Mouse (Mus musculus) ES-E14 (cell line): Measurements from ENCODE around the gene Atg5.
"Not testable (repeated sequence)": the region's sequence is repeated elsewhere in the genome, so short reads cannot be mapped to it uniquely, and the experiment has no call there.

ENCODE experiments used
- CHD2 ChIP-seq: IDR thresholded peaks from 2 replicates; pipeline ENCODE4 v1.6.1; 2014; ENCODE audit warnings: mild to moderate bottlenecking, low read depth, low read length, inconsistent platforms
- HCFC1 ChIP-seq: IDR thresholded peaks from 2 replicates; pipeline ENCODE4 v1.6.1; 2012; ENCODE audit warnings: low read length, inconsistent platforms, borderline replicate concordance; ENCODE audit not compliant: insufficient read depth
- MAFK ChIP-seq: IDR thresholded peaks from 2 replicates; pipeline ENCODE4 v1.6.1; 2014; ENCODE audit warnings: mild to moderate bottlenecking, low read depth, low read length, inconsistent platforms; ENCODE audit not compliant: insufficient read depth
- ZC3H11A ChIP-seq: IDR thresholded peaks from 2 replicates; pipeline ENCODE4 v1.6.1; 2012; ENCODE audit warnings: low read depth, mild to moderate bottlenecking, inconsistent platforms, low read length, borderline replicate concordance
- ZNF384 ChIP-seq: IDR thresholded peaks from 2 replicates; pipeline ENCODE4 v1.6.1; 2012; ENCODE audit warnings: low read depth, low read length, inconsistent platforms

GRCm38 (mm10) chr10:44233351-44233750 lies 34.8 kb upstream of the Atg5 start:
- not testable (repeated sequence) for TF ChIP-seq HCFC1, CHD2, ZNF384, ZC3H11A, MAFK
